Comparison of ENCODE assay signal across 13 mouse cellular contexts in the genomic region with DNA sequence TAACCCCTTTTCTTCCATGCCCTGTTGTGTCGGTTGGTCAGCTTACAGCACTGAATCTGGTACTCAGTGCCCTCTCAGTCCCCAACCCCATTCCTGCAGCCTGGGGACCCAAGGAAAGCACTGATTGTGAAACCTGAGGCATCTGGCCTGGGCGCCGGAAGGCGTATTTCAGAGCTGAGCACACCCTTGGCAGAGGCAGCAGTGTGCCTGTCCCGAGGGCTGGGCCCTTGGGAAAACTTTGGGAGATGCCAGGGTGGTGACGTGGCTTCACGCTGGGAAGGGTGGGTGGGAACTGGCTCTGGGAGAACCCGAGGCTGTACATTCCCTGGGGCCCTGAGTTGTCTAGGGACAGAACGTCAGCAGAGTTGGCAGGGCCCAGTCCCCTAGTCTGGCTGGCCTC.
DNase-seq lines count a peak whose midpoint lies in the region; ATAC-seq and TF ChIP-seq lines count a peak whose summit lies in the region.
"Had no signal": no experiment of that assay in that cellular context is flagged by ENCODE, and none has a peak within 500 bp of the region (broad histone marks: within the 10 kb centered on the region; RNA-seq: fewer than 3 reads in every experiment).

No protein-coding gene starts in this region.

- H3K27me3 ChIP-seq in kidney, embryonic 16.5 days (ENCODE audit: insufficient read depth, low read length) = no peaks in the 10 kb centered on the region
- no peaks in the 10 kb centered on the region for H3K27me3 ChIP-seq in intestine, postnatal 0 days (replicated peaks; ENCODE audit: control insufficient read depth, insufficient read depth, low read length)
- H3K27me3 ChIP-seq: embryonic facial prominence, embryonic 15.5 days had no signal

- 76% methylated on average over 9 of the region's 9 CpGs for WGBS in kidney, embryonic 16.5 days
- 73% methylated on average over 9 of the region's 9 CpGs for WGBS in intestine, postnatal 0 days

- H3K36me3 ChIP-seq in kidney, embryonic 16.5 days (ENCODE audit: insufficient read depth, low read length) = no peaks in the 10 kb centered on the region
- H3K36me3 ChIP-seq in intestine, postnatal 0 days (ENCODE audit: control insufficient read depth, insufficient read depth) = no peaks in the 10 kb centered on the region
- H3K36me3 ChIP-seq: embryonic facial prominence, embryonic 15.5 days had no signal

- DNase-seq in kidney, postnatal 10 days = peak; percentile 20
- peak; percentile 89 for DNase-seq in fibroblast of lung, adult 2 months (ENCODE audit: low read depth)
- peak; percentile 74 to 78 for DNase-seq in heart, postnatal 14 days
- peak; percentile 83 for DNase-seq in skeletal muscle tissue, adult 2 months (ENCODE audit: low read depth, low spot score)
- no peak for DNase-seq in cerebellum, adult 11 months
- DNase-seq in thymus, postnatal 0 days (ENCODE audit: low spot score) = no peak
- DNase-seq: cerebellum, adult 8-10 months; kidney, adult 9 months; lung, embryonic 14.5 days had no signal

- 0 out of 2 replicates have a peak, but pooled peaks cover 5% of the 10 kb centered on the region for H3K4me1 ChIP-seq in kidney, embryonic 16.5 days (ENCODE audit: insufficient read depth, low read length)
- H3K4me1 ChIP-seq in intestine, postnatal 0 days (replicated peaks; ENCODE audit: control insufficient read depth, insufficient read depth, low read length) = no peaks in the 10 kb centered on the region

- H3K27ac ChIP-seq in kidney, embryonic 16.5 days (ENCODE audit: low read length) = no peak overlapping the region
- no peak overlapping the region for H3K27ac ChIP-seq in intestine, postnatal 0 days (ENCODE audit: low read depth, low read length)
- H3K27ac ChIP-seq: embryonic facial prominence, embryonic 15.5 days had no signal

- intact Hi-C loops in heart, postnatal 14 days (cut with DNase I) = loop anchor here (5.0 kb wide), 5 partner anchors 42 to 93 kb away; a partner anchor contains a TSS

- no peak overlapping the region for H3K9ac ChIP-seq in kidney, embryonic 16.5 days (replicated peaks; ENCODE audit: low read length)
- H3K9ac ChIP-seq in intestine, postnatal 0 days (ENCODE audit: low read depth, low read length) = no peak overlapping the region
- H3K9ac ChIP-seq: embryonic facial prominence, embryonic 15.5 days; lung, embryonic 14.5 days had no signal

- no peaks in the 10 kb centered on the region for H3K9me3 ChIP-seq in kidney, embryonic 16.5 days (ENCODE audit: low read length)
- no peaks in the 10 kb centered on the region for H3K9me3 ChIP-seq in intestine, postnatal 0 days (ENCODE audit: control insufficient read depth)
- H3K9me3 ChIP-seq: embryonic facial prominence, embryonic 15.5 days had no signal

- no peak overlapping the region for H3K4me2 ChIP-seq in kidney, embryonic 16.5 days (replicated peaks; ENCODE audit: low read depth, low read length)
- H3K4me2 ChIP-seq in intestine, postnatal 0 days (replicated peaks; ENCODE audit: low read depth) = no peak overlapping the region
- H3K4me2 ChIP-seq: embryonic facial prominence, embryonic 15.5 days; lung, embryonic 14.5 days had no signal

- no peak for TF ChIP-seq CTCF in intestine, postnatal 0 days (IDR thresholded peaks at IDR 0.05; ENCODE audit: low read depth)

- no peak overlapping the region for H3K4me3 ChIP-seq in kidney, embryonic 16.5 days (ENCODE audit: low read length)
- H3K4me3 ChIP-seq in intestine, postnatal 0 days (ENCODE audit: low read depth, low read length) = no peak overlapping the region
- H3K4me3 ChIP-seq: embryonic facial prominence, embryonic 15.5 days had no signal

- no peak for ATAC-seq in kidney, embryonic 16.5 days (ENCODE audit: low FRiP score, low TSS enrichment)
- no peak for ATAC-seq in intestine, postnatal 0 days
- ATAC-seq: activated CD4-positive, CD25-positive, alpha-beta regulatory T cell, adult 4 months had no signal

Comparison
In these comparisons a context has a peak if more than half of its experiments do, and no peak if none do; other contexts are left out.
1. DNase-seq: peak in kidney, postnatal 10 days (single experiment), fibroblast of lung, adult 2 months (single experiment), heart, postnatal 14 days (2 of 2) and skeletal muscle tissue, adult 2 months (single experiment); none in cerebellum, adult 11 months (single experiment) and thymus, postnatal 0 days (single experiment).